In genomic region chr5:125407020-125407830, GRCm38 (mm10) we compare ENCODE assay signal across 9 mouse cellular contexts. TPM values are rescaled to one million over a fixed set of nuclear protein-coding genes. Genes with fewer than 3 reads are reported as not detected.
DNase-seq lines count a peak whose midpoint lies in the region; ATAC-seq lines count a peak whose summit lies in the region.
"Had no signal": no experiment of that assay in that cellular context is flagged by ENCODE, and none has a peak within 500 bp of the region (broad histone marks: within the 10 kb centered on the region; RNA-seq: fewer than 3 reads in every experiment).

No protein-coding gene starts in this region.

- H3K9me3 ChIP-seq in neural tube, embryonic 11.5 days (ENCODE audit: control insufficient read depth, low read length): no peaks in the 10 kb centered on the region
- no peaks in the 10 kb centered on the region for H3K9me3 ChIP-seq in forebrain, embryonic 11.5 days (ENCODE audit: control insufficient read depth, low read length)
- H3K9me3 ChIP-seq in limb, embryonic 12.5 days: no peaks in the 10 kb centered on the region

- 55% methylated on average over 13 of the region's 13 CpGs for WGBS in neural tube, embryonic 11.5 days
- 55% methylated on average over 13 of the region's 13 CpGs for WGBS in forebrain, embryonic 11.5 days
- WGBS in limb, embryonic 12.5 days: 61% methylated on average over 13 of the region's 13 CpGs

- peaks cover 3% of the 10 kb centered on the region; the same call in 1 of the 2 replicates for H3K4me1 ChIP-seq in neural tube, embryonic 11.5 days (ENCODE audit: control insufficient read depth, insufficient read depth, low read length)
- no peaks in the 10 kb centered on the region; the same call in 1 of the 2 replicates for H3K4me1 ChIP-seq in forebrain, embryonic 11.5 days (replicated peaks; ENCODE audit: control insufficient read depth, insufficient read depth, low read length)
- H3K4me1 ChIP-seq in limb, embryonic 12.5 days (replicated peaks): peaks cover 17% of the 10 kb centered on the region

- no peaks in the 10 kb centered on the region for H3K36me3 ChIP-seq in neural tube, embryonic 11.5 days (ENCODE audit: control insufficient read depth, insufficient read depth, low read length)
- H3K36me3 ChIP-seq in forebrain, embryonic 11.5 days (ENCODE audit: control insufficient read depth, insufficient read depth, low read length): no peaks in the 10 kb centered on the region
- H3K36me3 ChIP-seq in limb, embryonic 12.5 days: no peaks in the 10 kb centered on the region; the same call in 1 of the 2 replicates
- no peaks in the 10 kb centered on the region for H3K36me3 ChIP-seq in splenic B cell, adult 2 months (ENCODE audit: control insufficient read depth, insufficient read depth, low read length, poor library complexity, severe bottlenecking)

- no peak overlapping the region for H3K27ac ChIP-seq in neural tube, embryonic 11.5 days (ENCODE audit: low read depth, low read length)
- no peak overlapping the region; the same call in 1 of the 2 replicates for H3K27ac ChIP-seq in forebrain, embryonic 11.5 days (ENCODE audit: low read depth, low read length)
- peak overlapping the region; percentile 73 for H3K27ac ChIP-seq in limb, embryonic 12.5 days

- H3K9ac ChIP-seq in neural tube, embryonic 11.5 days (ENCODE audit: low read length): peak overlapping the region; percentile 56; the same call in 1 of the 2 replicates
- peak overlapping the region; percentile 46; the same call in 1 of the 2 replicates for H3K9ac ChIP-seq in forebrain, embryonic 11.5 days (ENCODE audit: low read length)
- H3K9ac ChIP-seq in limb, embryonic 12.5 days (replicated peaks): peak overlapping the region; percentile 61

- H3K27me3 ChIP-seq in neural tube, embryonic 11.5 days (ENCODE audit: control insufficient read depth, insufficient read depth, low read length): no peaks in the 10 kb centered on the region
- H3K27me3 ChIP-seq in forebrain, embryonic 11.5 days (ENCODE audit: control insufficient read depth, insufficient read depth, low read length): no peaks in the 10 kb centered on the region
- H3K27me3 ChIP-seq in limb, embryonic 12.5 days: peaks cover 8% of the 10 kb centered on the region
- H3K27me3 ChIP-seq in splenic B cell, adult 2 months (ENCODE audit: control insufficient read depth, insufficient read depth, low read length, poor library complexity, severe bottlenecking): no peaks in the 10 kb centered on the region

- peak overlapping the region; percentile 78 for H3K4me2 ChIP-seq in neural tube, embryonic 11.5 days (ENCODE audit: low read depth)
- H3K4me2 ChIP-seq in forebrain, embryonic 11.5 days (ENCODE audit: low read depth, low read length, severe bottlenecking): peak overlapping the region; percentile 60
- H3K4me2 ChIP-seq in limb, embryonic 12.5 days: peak overlapping the region; percentile 66

- no peak for ATAC-seq in neural tube, embryonic 11.5 days (ENCODE audit: insufficient read depth, low FRiP score, low TSS enrichment)
- ATAC-seq in forebrain, embryonic 11.5 days (replicated peaks; ENCODE audit: low FRiP score): no peak
- ATAC-seq in limb, embryonic 12.5 days (ENCODE audit: insufficient number of reproducible peaks, insufficient read depth, low FRiP score, low TSS enrichment, low read depth): no peak

- DNase-seq in neural tube, embryonic 11.5 days (ENCODE audit: low spot score): no peak
- no peak for DNase-seq in neural tube, embryonic 10.5 days (ENCODE audit: extremely low spot score, low spot score)
- no peak for DNase-seq in forebrain, embryonic 11.5 days (ENCODE audit: low spot score)
- DNase-seq in splenic B cell, adult 2 months (ENCODE audit: low read depth, low spot score): peak; percentile 24
- DNase-seq in T-cell, adult 2 months (ENCODE audit: low spot score): no peak
- DNase-seq in right cerebral cortex, postnatal 36 days (ENCODE audit: low spot score in 2 of 2): no peak
- DNase-seq in gastrocnemius, postnatal 4 days (ENCODE audit: low spot score in 2 of 2): no peak

- peak overlapping the region; percentile 51 for H3K4me3 ChIP-seq in neural tube, embryonic 11.5 days (ENCODE audit: low read depth, low read length)
- peak overlapping the region; percentile 43 for H3K4me3 ChIP-seq in forebrain, embryonic 11.5 days (ENCODE audit: low read depth, low read length)
- H3K4me3 ChIP-seq in limb, embryonic 12.5 days (replicated peaks): peak overlapping the region; percentile 46

RNA-seq across cellular contexts. Expression of gene Ubc, which starts 17.2 kb away (rescaled TPM):
- polyA plus RNA-seq in neural tube, embryonic 11.5 days (2014; fragmentation: Nextera tagmentation; extraction: Ambion mirVana): 1,090 and 1,143 TPM in 2 replicates
- 1,042 and 1,121 TPM in 2 replicates for polyA plus RNA-seq in forebrain, embryonic 11.5 days (2014; fragmentation: Nextera tagmentation; extraction: Ambion mirVana)
- polyA plus RNA-seq in limb, embryonic 12.5 days (2016; fragmentation: Nextera tagmentation; extraction: Ambion mirVana): 1,024 and 1,053 TPM in 2 replicates
- 100 to 1,000 TPM; 650 to 744 TPM for total RNA-seq in gastrocnemius, postnatal 4 days (2021)

RNA-seq across cellular contexts. Expression of gene Gm10382, which starts 18.1 kb away (rescaled TPM):
- 0.46 TPM in 1 of 2 replicates, not detected in the other for polyA plus RNA-seq in neural tube, embryonic 11.5 days (2014; fragmentation: Nextera tagmentation; extraction: Ambion mirVana)
- polyA plus RNA-seq in forebrain, embryonic 11.5 days (2014; fragmentation: Nextera tagmentation; extraction: Ambion mirVana): 0.23 and 0.65 TPM in 2 replicates
- polyA plus RNA-seq in limb, embryonic 12.5 days (2016; fragmentation: Nextera tagmentation; extraction: Ambion mirVana): 0.39 and 0.46 TPM in 2 replicates
- not detected for total RNA-seq in gastrocnemius, postnatal 4 days (2021)
- total RNA-seq: liver, adult 2 months had no signal

RNA-seq across cellular contexts. Expression of gene Dhx37, which starts 26.7 kb away (rescaled TPM):
- 11.1 and 13.4 TPM in 2 replicates for polyA plus RNA-seq in neural tube, embryonic 11.5 days (2014; fragmentation: Nextera tagmentation; extraction: Ambion mirVana)
- 15.7 and 16.4 TPM in 2 replicates for polyA plus RNA-seq in forebrain, embryonic 11.5 days (2014; fragmentation: Nextera tagmentation; extraction: Ambion mirVana)
- 16.1 and 16.5 TPM in 2 replicates for polyA plus RNA-seq in limb, embryonic 12.5 days (2016; fragmentation: Nextera tagmentation; extraction: Ambion mirVana)
- 1 to 10 TPM; 6.8 to 7.8 TPM for total RNA-seq in gastrocnemius, postnatal 4 days (2021)

RNA-seq across cellular contexts. Expression of gene Bri3bp, which starts 34.1 kb away (rescaled TPM):
- 33.7 and 38.0 TPM in 2 replicates for polyA plus RNA-seq in neural tube, embryonic 11.5 days (2014; fragmentation: Nextera tagmentation; extraction: Ambion mirVana)
- polyA plus RNA-seq in forebrain, embryonic 11.5 days (2014; fragmentation: Nextera tagmentation; extraction: Ambion mirVana): 44.1 TPM in 2 replicates
- polyA plus RNA-seq in limb, embryonic 12.5 days (2016; fragmentation: Nextera tagmentation; extraction: Ambion mirVana): 40.3 and 40.7 TPM in 2 replicates
- 10 to 100 TPM; 10.4 to 12.0 TPM for total RNA-seq in gastrocnemius, postnatal 4 days (2021)
